Mouse (Mus musculus) c-Kit-positive CD71-positive TER-119-positive erythroid progenitor cells, embryonic 14.5 days (primary cell): ENCODE measurements around the gene Calhm1.
A peak's percentile ranks its signal among the peaks of the same experiment; 100 is the strongest.

Source experiments
- DNase-seq: peaks from one replicate; pipeline ENCODE4 v3.0.0-alpha.2; 2013; ENCODE audit warnings: low spot score

Calhm1 gene

DNA sequence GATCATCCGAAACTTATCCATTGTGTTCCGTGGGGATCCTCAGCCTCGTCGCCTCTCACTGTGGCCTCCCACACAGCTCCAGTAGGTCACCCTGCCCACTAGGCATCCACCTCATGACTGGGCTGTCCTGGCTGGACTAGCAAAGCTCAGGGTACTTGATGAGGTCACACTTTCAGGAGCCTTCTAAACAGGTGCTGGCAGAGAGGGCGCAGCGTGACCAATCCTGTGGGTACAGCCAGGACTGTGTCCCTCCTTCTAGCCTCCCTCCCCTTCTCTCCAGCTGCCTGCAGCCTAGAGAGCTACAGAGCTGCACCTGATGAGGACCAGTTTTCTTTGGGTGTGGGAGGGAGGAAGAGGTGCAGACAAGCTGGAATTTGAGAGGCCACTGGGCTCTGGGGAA is at the start of gene Calhm1:
Gene Calhm1, minus strand, starts transcription at position 101 of the 400 bp plus-strand sequence.
- DNase-seq, result no peak

DNA sequence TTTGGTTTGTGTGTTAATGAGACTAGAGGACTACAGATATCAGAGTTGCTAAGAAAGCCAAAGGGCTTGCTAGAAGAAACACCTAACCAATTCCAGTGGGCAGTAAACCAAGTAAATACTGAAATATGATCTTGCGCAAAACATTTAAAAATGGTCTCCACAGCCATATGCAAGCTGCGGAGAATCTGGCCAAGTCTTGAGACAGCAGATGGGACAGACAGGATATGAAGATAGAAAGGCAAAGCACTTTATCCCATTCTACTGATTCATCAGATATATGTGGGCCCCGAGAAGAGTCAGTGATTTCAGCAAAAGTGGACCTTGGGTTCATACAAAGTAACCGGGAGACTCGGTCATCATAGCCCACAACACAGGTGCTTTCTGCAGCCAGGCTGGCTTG is 48.1 kb upstream of the Calhm1 start:
- DNase-seq, result no peak

DNA sequence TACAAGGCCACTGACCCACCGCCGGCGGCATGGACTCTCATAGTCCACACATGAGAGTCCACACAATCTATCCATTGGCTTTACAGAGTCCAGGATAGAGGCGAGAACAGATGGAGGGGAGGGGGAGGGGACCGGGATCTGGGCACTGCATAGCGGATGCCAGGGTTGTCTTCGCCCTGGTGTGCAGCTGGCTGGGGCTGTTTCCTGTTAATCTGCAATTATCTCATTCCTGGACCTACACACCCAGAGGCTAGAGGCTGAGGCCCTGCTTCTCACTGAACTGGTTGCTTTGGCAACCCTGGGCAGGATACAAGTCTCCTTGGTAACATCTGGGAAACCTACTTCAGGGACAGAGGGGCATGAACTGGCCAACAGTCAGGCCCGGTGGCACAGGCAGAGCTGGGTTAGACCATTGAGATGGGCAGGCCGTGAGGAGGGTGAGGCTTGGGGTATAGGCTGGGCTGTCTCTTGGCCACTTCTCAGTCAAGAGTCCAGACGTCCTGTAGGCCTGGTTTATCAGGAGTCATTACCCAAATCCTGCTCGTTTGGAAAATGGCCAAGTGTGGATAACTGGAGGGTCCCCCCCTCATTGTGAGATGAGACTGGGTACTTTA is 44.6 kb upstream of the Calhm1 start:
- DNase-seq, result no peak

DNA sequence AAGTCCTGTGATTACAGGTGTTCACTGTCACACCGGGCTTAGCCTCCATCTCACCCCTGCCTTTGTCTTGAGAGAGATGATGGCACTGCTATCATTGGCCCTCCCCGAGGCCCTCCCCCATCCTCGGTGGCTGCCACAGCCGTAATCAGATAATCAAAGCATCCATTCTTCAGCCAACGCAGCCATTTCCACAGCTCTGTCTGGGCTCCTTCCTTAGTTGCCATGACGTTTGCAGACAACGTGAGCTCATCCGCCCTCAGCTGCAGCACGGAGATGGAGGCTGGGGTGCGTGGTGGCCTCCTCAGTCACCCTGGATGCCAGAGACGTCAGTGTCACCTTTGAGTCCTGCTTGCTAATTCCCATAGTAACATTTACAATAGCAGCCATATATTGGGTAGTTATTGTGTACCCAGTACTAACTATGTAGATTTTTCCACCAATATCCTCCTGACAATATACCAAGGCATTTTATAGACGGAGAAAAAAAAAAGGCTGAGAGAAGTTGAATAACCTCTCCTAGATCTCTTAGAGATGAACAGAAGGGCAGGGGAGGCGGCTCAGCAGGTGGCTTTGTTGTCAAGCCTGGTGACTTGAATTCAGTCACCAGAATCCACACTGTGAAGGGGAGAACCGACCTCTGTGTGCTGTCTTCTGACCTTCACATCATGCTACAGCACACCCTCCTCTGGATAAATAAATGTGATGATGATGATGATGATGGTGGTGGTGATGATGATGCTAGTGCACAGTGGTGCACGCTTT is 42.6 kb upstream of the Calhm1 start:
- no peak for DNase-seq

DNA sequence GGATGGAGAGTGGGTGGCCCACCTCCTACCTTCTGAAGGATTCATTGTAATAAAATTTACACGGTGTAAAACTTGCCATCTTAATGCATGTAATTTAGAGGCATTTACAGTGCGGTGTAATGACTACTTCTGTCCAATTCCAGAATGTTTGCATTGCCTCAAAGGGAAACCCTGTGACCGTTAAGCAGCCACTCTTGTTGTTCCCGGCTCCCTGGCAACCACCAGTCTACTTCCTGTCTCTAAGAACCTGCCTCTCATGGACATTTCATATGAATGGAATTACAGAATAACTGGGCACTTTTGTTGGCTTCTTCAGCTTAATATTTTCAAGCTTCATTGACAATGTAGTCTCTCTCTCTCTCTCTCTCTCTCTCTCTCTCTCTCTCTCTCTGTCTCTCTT is 40.7 kb upstream of the Calhm1 start:
- no peak for DNase-seq

DNA sequence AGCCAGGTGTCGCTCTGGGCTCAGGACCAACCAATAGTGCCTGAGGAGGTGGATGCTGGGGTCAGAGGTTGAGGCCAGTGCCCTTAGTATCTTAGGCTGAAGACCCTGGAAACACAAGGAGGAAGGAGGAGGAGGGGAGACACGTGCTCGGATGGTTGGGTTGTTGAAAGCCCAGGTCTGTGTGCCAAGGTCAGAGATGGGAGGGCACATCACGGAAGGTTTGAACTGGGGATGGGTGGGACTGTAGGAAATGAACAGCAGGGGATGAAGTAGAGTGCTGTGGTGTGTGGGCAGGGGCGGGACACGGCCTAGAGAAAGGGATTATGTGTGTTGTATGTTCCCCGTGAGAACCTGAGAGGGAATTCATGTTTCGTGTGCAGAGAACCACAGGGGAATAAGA is 40.2 kb upstream of the Calhm1 start:
- DNase-seq, result no peak

DNA sequence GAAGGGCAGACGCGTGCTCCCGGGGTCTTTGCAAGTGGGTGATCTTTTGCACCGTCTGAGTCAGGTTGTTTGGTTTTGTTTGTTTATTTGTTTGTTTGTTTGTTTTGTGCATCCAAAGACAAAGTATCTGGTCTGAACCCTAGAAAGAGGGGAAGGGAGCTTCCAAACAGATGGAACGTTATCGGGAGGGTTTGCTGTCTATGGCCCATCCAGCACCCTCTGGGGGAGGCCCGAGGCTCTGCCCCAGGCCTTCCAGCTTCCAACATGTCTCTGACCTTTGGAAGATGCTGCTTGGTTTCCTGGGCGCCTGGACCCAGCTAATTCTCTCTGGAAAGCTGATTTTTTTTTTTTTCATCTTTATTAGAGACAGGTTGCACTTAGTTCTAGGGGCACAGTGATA is 36.0 kb upstream of the Calhm1 start:
- no peak for DNase-seq

DNA sequence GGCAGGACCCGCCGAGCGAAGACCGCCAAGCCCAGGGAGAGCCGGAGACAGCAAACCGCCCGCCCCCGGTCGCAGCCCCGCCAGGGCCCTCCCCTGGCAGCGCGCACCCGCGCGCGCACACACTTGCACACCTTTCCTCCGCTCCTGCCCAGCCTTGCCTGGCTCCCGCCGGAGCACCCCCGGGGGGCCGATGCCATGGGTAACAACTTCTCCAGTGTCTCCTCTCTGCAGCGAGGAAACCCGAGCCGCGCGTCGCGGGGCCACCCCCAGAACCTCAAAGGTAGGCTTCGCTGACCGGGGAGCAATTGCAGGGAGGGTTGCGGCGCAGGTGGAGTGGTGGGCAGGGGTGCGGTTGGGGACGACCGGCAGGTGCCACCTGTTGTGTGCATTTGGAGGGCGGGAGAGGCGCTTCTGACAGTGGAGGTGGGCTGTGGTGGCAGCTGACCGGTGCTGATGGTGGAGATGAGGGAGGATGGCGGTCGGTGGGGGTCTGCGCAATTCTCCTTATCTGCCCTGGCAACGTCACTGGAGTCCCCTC is 35.3 kb upstream of the Calhm1 start:
- DNase-seq, result no peak

DNA sequence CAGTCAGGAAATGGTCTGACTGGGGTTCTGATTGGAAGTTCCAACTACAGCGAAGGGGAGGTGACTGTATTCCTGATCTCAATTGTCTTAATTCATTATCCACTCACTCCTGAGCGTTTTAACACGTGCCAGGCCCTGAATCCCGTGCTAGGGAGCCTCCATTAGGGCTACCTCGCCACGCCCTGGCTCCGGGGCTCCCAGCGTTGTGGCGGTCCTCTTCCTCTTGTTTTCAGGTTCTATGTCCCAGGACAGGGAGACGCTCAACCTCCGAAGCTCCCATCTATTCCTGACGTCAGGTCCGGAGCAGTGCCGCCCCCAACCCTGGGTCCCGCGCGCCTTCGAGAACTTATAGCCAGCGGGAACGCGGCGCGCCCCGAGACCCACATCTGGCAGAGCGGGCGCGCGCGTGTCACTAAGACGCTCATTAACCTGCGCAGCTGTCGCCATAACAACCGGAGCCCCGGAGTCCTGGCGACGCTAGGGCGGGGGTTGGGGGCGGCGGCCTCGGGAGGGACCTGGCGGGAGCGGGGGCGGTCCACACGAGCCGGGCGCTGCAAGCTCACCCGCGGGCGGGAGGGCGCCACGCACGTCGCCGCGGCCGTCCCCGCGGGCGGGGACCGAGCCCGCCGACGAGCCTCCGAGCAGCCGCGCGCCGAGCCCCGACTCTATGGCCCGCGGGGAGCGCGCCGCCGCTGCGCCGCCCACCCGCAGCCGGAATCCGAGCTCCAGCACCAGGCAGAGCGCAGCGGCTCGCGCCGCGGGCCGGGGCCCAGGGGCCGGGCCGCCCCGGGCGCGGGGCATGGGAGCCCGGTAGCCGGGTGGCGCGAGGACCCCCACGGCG is 34.6 kb upstream of the Calhm1 start, which contains the start of gene Neurl1a:
Gene Neurl1a, plus strand, starts transcription at position 390 of the 841 bp plus-strand sequence.
- DNase-seq, result no peak

DNA sequence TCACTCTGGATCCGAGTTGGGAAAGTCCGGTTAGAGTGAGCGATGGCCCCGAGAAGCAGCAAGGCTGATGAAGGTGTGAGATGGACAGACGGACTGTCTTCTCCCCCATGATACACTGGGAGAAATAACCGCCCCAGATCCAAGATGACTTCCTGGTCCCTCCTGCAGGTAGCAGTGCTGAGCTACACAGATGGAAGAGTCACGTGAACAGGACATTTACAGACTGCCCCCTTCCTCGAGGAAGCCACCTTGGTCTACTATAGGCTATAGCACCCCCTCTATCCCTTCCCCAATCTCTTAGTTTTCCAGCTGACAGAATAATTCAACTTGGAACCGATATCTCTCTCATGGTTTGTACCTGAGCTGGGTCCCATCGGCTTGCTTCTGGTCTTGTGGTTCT is 33.9 kb upstream of the Calhm1 start:
- DNase-seq, result no peak

DNA sequence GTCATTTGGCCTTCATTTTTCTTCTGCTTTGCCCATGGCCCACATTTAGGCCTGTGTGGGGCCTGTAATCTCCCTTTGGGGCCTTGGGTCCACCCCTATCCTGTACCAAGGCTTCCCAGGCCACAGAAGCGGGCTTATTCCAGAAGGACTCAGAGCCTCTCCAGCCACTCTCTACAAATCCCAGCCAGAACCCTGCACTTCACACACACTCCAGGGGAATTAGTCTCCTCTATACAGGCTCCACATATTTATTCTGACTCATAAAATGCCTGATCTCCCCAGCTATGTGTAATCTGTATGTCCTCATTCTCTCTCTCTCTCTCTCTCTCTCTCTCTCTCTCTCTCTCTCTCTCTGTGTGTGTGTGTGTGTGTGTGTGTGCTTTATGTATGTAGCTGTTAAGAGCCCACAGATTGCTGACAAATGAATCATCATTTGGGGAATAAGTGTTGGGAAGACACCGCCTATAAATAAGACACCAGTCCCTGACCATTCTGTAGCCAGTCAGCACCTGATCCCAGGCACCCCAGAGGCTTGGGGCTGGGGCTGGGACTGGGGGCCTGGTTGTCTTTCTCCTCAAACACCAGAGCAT is 33.0 kb upstream of the Calhm1 start:
- DNase-seq, result no peak

DNA sequence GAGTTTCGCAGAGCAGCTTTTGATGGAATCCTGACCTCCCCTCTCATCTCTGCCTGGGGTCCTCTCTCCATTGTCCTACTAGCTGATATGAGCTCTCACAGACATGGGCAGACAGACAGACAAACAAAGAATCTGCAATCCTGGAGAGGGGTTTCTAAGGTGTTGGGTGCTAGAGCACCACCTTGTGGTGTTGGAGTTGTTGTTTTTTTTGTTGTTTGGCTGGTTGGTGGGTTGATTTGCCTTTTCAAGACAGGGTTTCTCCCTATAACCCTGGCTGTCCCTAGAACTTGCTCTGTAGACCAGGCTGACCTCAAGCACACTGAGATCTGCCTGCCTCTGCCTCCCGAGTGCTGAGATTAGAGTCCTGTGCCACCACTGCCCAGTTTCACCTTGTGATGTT is 31.4 kb upstream of the Calhm1 start:
- no peak for DNase-seq

DNA sequence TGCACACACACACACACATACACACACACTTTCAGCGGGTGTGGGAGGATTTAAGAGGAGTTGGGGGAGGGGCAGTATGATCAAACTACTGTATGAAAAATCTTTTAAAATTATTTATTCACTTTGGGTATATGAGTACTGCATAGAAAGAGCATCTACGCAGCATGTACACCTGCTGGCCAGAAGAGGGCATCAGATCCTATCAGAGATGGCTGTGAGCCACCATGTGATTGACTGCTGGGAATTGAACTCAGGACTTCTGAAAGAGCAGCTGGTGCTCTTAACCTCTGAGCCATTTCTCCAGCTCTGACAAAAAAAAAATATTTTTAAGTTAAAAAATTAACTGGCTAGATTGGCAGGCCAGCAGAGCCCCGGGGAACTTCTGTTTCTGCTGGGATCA is 30.5 kb upstream of the Calhm1 start:
- DNase-seq, result no peak

DNA sequence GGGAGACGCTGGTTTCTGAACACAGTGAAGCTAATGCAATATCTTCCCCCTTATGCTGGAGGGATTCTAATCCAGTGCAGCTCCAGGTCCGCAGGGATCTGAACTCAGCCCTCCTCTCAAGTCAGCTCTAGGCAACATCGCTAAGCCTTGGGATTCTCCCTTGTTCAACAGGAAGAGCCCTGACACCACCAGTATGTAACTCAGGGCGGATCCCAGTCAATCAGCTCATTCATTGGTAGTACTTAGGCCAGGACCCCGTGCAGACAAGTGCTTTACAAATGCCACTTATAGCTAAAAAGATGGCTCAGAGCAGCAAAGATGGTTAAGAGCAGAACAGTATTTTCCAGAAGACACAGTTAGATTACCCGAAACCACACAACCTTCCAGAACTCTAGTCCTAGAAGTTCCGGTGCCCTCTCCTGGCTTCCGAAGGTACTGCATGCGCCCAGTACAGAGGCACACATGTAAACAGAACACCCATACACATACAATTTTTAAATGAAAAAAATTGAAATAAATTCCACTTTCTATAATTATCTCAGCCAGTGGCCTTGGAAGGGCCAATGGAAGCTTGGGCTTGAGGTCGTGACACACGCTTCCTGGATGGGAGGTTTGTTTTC is 24.8 kb upstream of the Calhm1 start:
- peak; percentile 72 for DNase-seq

DNA sequence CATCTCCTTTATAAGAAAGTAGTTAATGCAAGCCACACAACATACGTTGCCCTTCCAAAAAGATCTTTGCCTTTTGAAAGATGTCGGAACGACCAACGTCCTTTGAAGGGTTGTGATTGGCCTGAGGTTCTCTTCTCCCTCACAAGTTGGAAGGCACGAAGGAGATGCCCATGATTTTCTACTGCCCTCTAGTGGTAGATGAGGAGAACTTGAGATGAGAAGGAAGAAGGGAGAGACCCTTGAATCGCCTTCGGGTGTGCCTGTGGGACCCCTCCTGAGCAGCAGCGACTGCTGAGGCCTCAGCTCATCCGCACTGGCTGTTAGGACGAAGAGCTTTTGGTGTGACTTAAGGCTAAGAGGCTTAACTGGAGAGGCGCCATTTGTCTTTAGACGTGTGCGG is 24.2 kb upstream of the Calhm1 start:
- peak; percentile 49 for DNase-seq

DNA sequence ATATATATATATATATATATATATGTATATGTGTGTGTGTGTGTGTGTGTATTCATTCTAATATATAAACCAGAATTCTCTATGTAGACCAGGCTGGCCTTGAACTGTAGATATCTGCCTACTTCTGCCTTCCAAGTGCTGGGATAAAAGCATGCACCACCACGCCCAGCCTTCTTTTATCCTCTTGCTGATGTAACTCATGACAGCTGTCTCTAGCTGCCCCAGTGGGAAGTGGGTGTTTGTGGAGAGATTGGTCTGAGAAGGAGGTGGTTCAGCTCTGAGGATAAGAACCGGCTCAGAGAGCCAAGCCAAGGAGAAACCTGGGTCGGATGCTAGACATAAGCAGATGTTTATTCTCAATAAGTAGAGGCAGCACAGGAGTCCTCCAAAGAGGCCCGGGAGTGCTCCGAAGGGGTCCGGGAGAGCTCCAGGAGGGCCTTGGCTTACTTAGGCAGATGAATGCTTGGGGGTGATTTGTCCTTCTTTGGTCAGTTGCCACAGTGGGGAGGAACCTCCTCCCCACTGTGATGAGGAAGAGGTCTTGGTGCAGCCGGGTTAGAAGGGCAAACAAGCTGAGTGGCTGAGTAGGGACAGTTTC is 23.7 kb upstream of the Calhm1 start:
- no peak for DNase-seq

DNA sequence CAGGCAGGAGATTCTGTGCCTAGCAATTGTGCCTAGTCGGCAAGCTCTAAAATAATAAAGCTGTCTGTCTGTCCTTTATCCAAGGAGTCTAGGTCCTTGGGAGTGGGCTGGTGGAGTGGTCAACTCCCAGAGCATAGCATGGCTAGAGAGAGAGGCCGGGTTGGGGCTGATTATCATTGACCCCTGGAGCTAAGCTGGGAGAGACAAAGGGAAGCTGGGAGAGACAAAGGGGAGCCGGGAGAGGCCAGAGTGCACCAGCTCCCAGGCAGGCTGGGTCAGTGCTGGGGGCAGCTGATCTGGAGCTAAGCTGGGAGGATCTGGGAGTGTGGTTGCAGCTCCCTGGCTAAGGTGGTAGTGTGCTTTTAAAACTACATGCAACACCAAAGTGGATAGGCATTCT is 22.7 kb upstream of the Calhm1 start:
- DNase-seq, result no peak

DNA sequence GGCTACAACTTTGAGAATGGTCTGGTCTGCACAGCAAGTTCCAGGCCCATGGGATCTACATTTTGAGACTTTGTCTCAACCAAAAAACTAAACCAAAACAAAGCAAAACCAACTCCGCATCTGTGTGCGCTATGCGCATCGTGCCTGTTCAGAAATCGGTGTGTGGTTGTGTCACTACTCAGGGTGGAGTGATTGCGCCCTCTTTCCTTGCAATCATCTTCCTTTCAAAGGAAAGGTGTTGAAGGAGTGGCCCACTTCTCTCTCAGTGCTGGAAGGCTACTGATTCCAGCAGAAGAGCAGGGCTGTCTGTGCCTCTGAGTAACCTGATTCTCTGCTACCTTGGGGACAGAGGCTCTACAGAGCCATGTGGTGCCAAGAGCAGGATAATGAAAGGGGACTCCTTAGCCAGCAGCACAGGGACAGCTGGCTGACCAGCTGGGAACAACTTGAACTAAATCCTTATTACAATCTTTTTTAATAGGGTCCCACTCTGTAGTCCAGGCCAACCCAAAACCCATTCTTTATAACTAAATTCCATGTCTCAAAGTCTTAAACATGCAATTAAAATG is 19.2 kb upstream of the Calhm1 start:
- no peak for DNase-seq

DNA sequence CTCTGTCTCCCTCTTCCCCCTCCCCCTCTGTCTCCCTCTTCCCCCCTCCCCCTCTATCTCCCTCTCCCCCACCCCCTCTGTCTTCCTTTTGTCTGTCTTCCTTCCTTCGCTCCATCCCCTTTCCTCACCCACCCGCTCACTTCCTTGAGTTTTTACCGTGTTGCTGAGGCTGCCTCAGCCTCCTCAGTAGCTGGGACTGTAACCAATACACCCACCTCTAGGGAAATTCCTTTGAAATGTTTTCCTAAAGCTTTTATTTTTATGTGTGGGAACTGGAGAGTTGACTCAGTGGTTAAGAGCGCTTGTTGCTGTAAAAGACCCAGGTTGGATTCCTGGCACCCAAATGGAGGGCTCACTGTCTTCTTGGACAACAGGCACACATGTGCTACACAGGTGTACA is 17.6 kb upstream of the Calhm1 start:
- DNase-seq, result no peak

DNA sequence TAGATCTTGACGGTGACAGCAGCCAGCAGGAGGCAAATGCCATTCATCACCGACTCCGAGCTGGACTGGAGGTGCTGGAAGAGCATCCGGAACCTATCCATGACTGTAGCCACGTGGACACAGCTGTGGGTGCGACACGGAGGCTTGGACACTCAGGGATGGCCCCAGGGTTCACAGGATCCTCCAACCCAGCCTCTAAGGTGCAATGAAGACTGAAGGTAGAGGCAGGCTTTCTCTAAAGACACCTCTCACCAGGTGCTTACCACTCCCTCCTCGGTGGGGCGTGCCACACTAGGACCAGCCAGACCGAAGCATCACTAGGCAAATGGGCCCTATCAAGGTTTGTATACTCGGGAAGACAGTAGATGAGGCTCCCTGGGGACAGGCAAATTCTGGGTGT is 13.6 kb upstream of the Calhm1 start, which contains the start of gene Calhm3:
Gene Calhm3, minus strand, starts transcription at position 101 of the 400 bp plus-strand sequence.
- no peak for DNase-seq

DNA sequence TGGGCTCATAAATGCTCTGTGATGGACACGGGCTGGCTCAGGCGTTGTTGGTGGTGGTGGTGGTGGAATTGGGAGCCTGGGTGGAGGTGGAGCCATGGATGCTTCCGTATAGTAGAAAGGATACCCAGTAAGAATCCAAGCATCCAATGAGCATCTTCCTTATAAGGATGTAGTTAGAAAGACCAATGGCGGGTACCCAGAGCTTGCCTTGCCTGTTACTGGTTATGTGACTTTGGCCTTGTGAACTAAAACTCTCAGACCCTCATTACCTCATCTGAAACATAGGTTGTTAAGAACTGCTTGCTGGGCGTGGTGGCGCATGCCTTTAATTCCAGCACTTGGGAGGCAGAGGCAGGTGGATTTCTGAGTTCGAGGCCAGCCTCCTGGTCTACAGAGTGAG is 9.7 kb upstream of the Calhm1 start:
- DNase-seq, result no peak
